Mouse (Mus musculus): Measurements from ENCODE around the gene Meox1.

Meox1 gene

GRCm38 (mm10) chr11:101894204-101894603, at the start of gene Meox1:
Gene Meox1 (minus strand): TSS chr11:101894374.
- DNase-seq (ENCODE audit: low spot score) = no peak

DNA sequence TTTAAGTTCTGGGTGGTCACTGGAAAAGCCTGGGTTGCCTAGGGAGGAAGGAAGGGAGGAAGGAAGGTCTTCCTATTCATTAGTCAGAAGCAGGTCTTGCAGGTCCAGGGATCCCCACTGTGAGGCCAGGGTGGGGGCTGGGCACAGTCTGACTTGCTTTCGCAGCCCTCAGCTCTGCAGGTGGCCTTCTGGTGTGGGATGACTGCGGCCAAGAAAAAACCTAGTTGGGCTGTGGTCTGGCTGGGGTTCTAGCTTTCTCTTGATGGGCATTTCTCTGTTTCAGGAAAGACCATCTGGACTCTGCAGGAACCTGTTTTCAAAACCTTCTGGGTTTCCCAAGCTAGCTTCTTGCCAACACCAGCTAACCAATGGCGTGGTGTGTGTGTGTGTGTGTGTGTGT, 48.9 kb upstream of the Meox1 start:
- no peak for DNase-seq (ENCODE audit: low spot score)

DNA sequence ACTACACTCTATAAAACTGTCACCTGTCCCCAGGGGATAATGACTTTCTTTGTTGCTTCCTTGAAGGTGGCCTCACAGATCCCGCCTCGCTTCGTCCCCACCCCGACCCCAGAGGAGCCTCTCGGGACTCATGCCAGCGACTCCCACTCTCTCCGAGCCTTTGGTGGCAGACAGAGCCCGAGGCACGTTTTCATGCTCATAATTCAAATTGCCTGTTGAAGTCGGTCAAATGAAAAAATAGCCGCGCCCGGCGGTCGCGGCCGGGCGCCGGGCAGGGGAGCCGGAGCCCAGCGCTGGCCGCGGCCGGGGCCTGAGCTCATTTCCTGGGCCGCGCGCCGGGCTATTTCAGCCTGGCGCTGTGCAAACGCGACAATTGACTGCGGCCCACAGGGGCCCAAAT, 42.9 kb upstream of the Meox1 start:
- no peak for DNase-seq (ENCODE audit: low spot score)

DNA sequence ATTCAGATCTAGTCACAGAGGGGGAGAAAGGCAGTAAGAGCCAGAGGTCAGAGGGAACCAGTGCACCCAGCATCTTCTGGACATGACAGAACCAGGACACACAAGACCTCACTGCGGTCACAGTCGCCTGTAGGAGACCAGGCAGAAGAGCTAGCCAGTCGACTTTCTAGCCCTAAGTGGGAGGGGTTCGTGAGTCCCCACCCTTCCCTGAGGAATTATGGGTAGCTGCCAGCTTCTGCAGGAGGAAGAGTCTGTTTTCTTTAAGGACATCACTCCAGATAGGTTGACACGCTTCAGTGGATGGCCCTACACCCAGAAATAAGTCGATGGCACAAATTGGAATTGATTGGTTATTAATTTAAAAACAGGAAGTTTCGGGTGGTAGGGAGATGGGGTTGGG, 42.2 kb upstream of the Meox1 start:
- no peak for DNase-seq (ENCODE audit: low spot score)

DNA sequence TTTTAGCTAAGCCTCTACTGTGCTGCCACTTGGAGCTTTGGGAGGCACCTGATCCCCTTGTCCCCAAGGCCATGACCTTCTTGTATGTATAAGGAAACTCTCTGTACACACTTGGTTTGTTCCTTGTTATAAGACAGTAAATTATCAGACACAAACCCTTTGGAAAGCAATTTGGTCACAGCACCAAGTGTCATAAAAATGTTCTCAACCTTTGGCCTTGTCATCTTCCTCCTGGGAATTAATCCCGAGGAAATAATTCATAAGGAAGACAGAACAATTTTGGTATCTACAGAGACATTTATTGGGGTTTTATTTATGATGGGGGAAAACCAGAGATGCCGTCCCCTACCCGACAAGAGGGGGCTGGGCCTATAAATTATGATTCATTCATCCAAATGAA, 41.6 kb upstream of the Meox1 start:
- no peak for DNase-seq (ENCODE audit: low spot score)

- no peak for DNase-seq (ENCODE audit: low spot score)
These were observed 37.8 kb upstream of the Meox1 start for GRCm38 (mm10) chr11:101931978-101932377.

DNA sequence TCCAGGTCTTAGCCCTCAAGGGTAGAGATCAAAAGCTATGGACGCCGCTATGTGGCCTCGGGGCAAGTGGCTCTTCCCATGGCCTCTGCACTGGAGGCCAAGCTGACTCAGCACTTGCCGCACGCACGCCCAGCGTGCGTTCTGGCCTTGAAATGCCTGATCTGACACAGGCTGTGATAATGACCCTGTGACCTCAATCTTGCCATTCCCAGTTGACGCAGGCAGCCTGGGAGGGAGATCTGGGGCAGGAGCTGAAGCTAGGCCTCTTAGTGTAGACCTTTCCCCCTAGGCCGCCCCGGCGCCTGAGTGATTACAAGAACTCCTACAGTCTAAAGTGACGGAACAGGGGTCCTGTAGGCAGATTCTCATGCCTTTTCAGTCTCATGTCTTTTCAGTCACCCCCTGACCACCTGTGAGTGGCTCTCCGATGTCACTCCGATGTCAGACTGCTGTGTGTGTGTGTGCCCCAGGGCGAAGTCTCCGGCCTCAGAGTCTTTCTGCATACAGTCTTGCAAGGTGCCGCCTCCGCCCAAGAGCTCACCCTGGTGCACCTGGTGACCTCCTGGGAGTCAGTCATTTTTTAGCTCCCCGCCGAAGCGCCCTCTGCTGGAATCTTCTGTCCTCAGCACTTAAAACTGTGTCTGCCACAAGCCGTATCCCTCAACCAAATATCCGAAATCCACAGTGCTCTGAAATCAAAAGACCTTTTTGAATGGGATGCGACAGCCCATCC, 34.0 kb upstream of the Meox1 start:
- peak; percentile 59 for DNase-seq (ENCODE audit: low spot score)

DNA sequence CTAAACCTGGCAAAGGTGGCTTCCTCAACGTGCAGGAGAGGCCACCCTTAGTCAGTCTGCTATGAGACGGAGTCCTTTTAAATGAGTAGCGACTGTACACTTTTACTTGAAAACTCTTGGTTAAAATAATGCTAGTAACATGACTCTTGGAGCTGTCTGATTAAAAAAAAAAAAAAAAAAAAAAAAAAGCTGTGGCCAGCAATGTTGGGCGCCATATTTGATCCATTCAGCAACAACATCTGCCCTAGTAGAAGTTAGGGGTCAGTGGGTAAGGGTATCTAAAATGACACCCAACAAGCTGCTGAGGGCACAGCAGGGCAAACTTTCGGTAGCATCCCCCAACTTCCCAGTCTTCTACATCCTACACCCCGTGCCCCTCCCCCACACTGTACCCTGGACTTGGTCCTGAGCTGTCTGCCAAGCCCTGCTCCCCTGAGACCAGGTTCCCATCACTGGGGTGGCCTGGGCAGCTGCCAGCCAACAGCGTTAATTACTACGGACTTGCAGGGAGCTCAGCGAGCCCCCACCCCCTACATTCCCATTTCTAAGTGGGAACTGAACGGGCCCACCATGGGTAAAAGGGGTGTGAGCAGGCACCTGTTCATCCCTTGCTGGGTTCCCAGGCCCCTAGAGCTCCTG, 32.9 kb upstream of the Meox1 start:
- DNase-seq (ENCODE audit: low spot score) = no peak

- no peak for DNase-seq (ENCODE audit: low spot score)
These were observed 31.5 kb upstream of the Meox1 start for GRCm38 (mm10) chr11:101925636-101926035.

- no peak for DNase-seq (ENCODE audit: low spot score)
These were observed 30.3 kb upstream of the Meox1 start for GRCm38 (mm10) chr11:101924441-101924976.

- no peak for DNase-seq (ENCODE audit: low spot score)
These were observed 29.8 kb upstream of the Meox1 start for GRCm38 (mm10) chr11:101923988-101924387.

- DNase-seq (ENCODE audit: low spot score) = no peak
These were observed 27.3 kb upstream of the Meox1 start for GRCm38 (mm10) chr11:101921361-101921952.

GRCm38 (mm10) chr11:101919660-101920059, 25.5 kb upstream of the Meox1 start:
- DNase-seq (ENCODE audit: low spot score) = peak; percentile 33

- no peak for DNase-seq (ENCODE audit: low spot score)
These were observed 24.4 kb upstream of the Meox1 start for GRCm38 (mm10) chr11:101918609-101919008.

GRCm38 (mm10) chr11:101916772-101917171, 22.6 kb upstream of the Meox1 start:
- DNase-seq (ENCODE audit: low spot score) = no peak

DNA sequence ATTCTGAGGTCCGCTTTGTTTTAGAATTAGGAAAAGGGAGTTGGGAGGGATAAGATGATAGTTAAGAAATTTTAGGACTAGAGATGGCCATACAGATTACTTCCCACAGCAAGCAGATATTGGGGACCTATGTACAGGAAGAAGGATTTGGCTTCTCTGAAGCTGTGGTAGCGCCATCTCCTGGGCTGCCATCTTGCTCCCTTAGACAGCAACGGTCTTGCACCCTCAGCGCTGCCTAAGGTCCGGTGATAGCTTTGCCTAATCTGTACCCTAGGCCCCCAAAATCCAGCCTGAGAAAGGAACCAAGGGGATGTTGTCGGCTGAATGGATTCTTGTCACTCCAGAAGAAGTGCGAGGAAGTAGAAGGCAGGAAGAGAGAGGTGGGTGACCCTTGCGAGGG, 19.4 kb upstream of the Meox1 start:
- no peak for DNase-seq (ENCODE audit: low spot score)

GRCm38 (mm10) chr11:101911855-101912579, 17.8 kb upstream of the Meox1 start:
- no peak for DNase-seq (ENCODE audit: low spot score)

DNA sequence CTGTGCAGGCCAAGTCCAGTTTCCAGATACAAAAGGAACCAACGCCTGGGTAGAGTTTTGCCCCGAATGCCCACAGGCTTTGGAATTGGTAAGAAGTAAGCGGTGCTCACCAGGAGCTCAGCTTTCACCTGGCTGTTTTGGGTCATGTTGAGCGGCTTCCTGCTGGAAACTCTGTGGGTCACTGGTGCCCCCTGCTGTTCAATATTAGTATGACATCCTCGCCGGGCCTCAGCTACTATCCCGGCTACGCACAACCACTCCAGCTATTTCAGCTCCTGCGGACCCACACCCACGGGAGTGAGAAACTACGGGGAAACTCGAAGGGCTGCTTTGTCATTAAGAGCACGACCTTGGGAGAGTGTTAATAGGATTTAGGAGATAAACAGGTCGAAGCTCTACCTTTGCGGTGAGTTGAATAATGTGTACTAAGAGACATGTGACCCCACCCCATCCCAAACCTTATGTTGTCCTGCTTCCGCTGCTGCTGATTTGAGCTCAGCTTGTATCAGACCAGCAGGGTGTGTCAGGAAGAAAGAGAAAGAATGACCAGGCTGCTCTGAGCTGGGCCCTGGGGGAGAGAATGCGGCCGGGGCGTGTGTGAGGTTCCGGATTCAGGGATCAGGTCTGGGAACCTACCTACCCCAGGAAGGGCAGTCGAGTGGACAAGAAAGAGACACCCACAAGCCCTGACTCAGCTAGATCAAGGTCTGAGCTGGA, 16.2 kb upstream of the Meox1 start:
- peak; percentile 23 for DNase-seq (ENCODE audit: low spot score)

DNA sequence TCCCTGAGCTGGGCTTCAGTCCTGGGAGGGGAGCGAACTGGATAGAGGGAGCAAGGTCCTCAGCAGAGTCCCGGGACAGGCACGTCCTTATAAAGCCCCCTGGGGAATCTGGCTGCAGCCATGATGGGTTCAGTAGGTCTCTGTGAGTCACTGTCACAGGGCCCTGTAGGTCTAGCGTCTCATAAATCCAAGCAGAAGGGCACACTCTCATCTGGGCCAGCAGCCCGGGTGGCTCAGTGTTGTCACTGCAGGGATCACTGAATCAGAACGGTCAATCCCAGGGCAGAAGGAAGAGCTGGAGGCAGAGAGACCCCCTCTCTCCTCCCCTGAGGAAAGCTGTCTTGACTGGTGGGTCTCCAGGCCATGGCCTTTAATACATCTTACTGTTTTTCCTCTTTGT, 14.6 kb upstream of the Meox1 start:
- DNase-seq (ENCODE audit: low spot score) = no peak

GRCm38 (mm10) chr11:101905115-101905514, 10.9 kb upstream of the Meox1 start:
- peak; percentile 13 for DNase-seq (ENCODE audit: low spot score)

GRCm38 (mm10) chr11:101901309-101901708, 7.1 kb upstream of the Meox1 start:
- DNase-seq (ENCODE audit: low spot score) = no peak

DNA sequence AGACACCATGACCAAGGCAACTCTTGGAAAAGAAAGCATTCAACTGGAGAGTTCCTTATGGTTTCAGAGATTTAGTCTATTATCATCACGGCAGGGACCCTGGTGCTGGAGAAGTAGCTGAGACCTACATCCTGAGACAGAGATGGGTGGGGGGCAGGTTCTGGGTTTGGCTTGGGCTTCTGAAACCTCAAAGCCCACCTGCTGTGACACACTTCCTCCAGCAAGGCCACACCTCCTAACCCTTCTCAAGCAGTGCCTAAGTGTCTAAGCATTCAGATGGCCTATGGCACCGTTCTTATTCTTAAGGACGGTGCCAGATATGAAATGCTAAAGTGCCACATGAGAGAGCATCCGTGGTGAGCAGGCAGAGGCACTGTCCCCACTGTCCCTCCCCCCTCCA, 4.2 kb upstream of the Meox1 start:
- DNase-seq (ENCODE audit: low spot score) = no peak
